Mouse (Mus musculus): ENCODE measurements at regions not wholly inside any gene's neighbourhood (a gene's known extent, or its start where the extent isn't known, plus 50 kb on each side); places are given as distances from the start of the nearest gene placed in this dataset.

DNA sequence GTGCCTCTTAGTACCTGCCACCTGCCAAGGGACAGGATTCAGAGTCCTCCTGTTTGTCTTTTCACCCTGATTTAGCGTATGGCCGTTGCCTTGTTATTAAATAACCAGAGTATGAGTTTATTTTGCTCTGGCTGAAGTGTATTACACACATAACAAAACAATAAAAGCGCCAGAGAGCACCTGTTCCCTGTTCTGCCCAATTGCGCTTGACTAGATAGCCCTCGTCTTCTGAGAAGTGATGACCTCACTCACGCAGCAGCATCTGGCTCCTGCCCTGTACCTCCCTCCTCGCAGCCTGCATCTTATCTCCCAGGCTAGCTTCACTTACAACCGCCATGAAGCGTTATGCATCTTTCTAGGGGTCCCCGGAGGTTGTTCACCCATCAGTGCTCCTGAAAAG, 346.5 kb downstream of the Wdr11 start:
- Histone ChIP-seq H3K36me3 (ENCODE audit: control insufficient read depth, insufficient read depth, low read length) (no peaks in the 10 kb centered on the region), H3K4me2 (ENCODE audit: low read depth, low read length) (no peak overlapping the region), H3K4me3 (replicated peaks; ENCODE audit: low read length) (no peak overlapping the region), H3K27ac (ENCODE audit: low read length) (no peak overlapping the region), H3K27me3 (ENCODE audit: control insufficient read depth, insufficient read depth, low read length) (no peaks in the 10 kb centered on the region), H3K4me1 (ENCODE audit: control insufficient read depth, insufficient read depth, low read length) (0 out of 2 replicates have a peak, but pooled peaks cover 3% of the 10 kb centered on the region), H3K9ac (ENCODE audit: low read length) (no peak overlapping the region), H3K9me3 (replicated peaks; ENCODE audit: control insufficient read depth, low read length) (no peaks in the 10 kb centered on the region)
- no peak for ATAC-seq (ENCODE audit: insufficient read depth, low FRiP score)
- 75% methylated on average over 10 of the region's 10 CpGs for WGBS

GRCm38 (mm10) chr7:129939266-129939665, 347.6 kb downstream of the Wdr11 start:
- no peak for ATAC-seq (ENCODE audit: insufficient read depth, low FRiP score)
- Histone ChIP-seq H3K4me2 (ENCODE audit: low read depth, low read length) (no peak overlapping the region), H3K4me1 (ENCODE audit: control insufficient read depth, insufficient read depth, low read length) (0 out of 2 replicates have a peak, but pooled peaks cover 3% of the 10 kb centered on the region), H3K36me3 (ENCODE audit: control insufficient read depth, insufficient read depth, low read length) (no peaks in the 10 kb centered on the region), H3K9me3 (replicated peaks; ENCODE audit: control insufficient read depth, low read length) (no peaks in the 10 kb centered on the region), H3K4me3 (replicated peaks; ENCODE audit: low read length) (no peak overlapping the region), H3K9ac (ENCODE audit: low read length) (no peak overlapping the region), H3K27me3 (ENCODE audit: control insufficient read depth, insufficient read depth, low read length) (no peaks in the 10 kb centered on the region), H3K27ac (ENCODE audit: low read length) (no peak overlapping the region)
- 88% methylated on average over 5 of the region's 5 CpGs for WGBS

DNA sequence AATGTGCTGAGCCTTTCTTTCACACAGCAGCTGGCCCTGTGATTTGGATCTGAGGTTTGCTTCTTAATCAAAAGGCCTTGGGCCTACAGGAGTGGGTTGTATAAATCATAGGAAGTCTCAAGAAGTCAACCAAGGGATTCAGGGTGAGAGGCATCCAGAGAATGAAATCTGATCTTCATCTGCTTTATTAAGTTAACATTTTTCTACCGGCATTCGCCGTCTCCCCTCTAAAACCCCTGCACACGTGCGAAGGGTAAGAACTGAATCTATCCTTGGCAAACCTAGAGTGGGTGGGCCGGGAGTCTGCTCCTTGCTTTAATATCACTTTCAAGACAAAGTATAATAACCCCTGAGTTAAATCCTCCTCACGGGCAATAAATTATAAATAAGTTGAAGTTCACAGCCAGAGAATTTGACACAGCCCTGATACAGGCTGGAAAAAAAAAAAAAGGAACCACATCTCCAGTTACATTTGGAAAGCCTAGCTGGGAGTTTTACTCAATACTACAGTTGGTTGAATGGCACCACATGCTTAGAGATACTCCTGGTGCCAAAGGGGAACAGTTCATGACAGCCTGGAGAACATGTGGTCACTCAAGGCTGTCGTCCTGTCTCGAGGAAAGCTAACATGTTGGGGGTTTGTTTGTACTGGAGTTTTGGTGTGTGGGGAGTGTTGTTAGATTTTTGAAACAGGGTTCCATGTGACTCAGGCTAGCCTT, 349.8 kb downstream of the Wdr11 start:
- Histone ChIP-seq H3K4me3 (replicated peaks; ENCODE audit: low read length) (no peak overlapping the region), H3K4me1 (ENCODE audit: control insufficient read depth, insufficient read depth, low read length) (0 out of 2 replicates have a peak, but pooled peaks cover 3% of the 10 kb centered on the region), H3K9ac (ENCODE audit: low read length) (no peak overlapping the region), H3K36me3 (ENCODE audit: control insufficient read depth, insufficient read depth, low read length) (no peaks in the 10 kb centered on the region), H3K27ac (ENCODE audit: low read length) (no peak overlapping the region), H3K27me3 (ENCODE audit: control insufficient read depth, insufficient read depth, low read length) (no peaks in the 10 kb centered on the region), H3K4me2 (ENCODE audit: low read depth, low read length) (no peak overlapping the region), H3K9me3 (replicated peaks; ENCODE audit: control insufficient read depth, low read length) (no peaks in the 10 kb centered on the region)
- 41% methylated on average over 9 of the region's 9 CpGs for WGBS
- ATAC-seq (ENCODE audit: insufficient read depth, low FRiP score): no peak

DNA sequence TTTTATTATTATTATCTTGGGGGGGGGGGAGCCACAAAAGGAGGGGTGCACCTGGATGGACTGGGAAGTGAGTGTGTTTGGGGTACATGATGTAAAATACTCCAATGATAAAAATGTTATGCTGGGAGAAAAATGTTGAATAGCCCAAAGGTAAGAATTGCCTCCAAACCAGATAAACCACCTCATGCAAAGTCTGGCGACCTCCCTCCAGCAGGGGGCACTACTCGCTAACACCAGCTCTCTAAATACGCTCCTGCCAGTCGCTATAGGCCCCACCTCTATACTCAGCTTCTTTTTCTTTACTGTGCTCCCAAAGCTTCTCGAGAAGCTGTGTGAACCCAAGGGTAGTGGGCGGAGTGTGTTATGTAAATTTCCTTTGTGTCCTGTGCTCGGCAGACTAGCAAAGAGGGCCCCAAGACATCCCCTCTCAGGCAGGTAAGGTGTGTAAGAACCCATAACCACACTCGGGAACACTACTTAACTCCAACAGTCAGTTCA, 357.0 kb downstream of the Wdr11 start:
- H3K27ac ChIP-seq (ENCODE audit: low read length): no peak overlapping the region
- no peak overlapping the region for H3K9ac ChIP-seq (ENCODE audit: low read length)
- H3K4me2 ChIP-seq (ENCODE audit: low read depth, low read length): no peak overlapping the region
- H3K4me3 ChIP-seq (replicated peaks; ENCODE audit: low read length): no peak overlapping the region
- H3K36me3 ChIP-seq (ENCODE audit: control insufficient read depth, insufficient read depth, low read length): no peaks in the 10 kb centered on the region
- no peaks in the 10 kb centered on the region for H3K9me3 ChIP-seq (replicated peaks; ENCODE audit: control insufficient read depth, low read length)
- no peaks in the 10 kb centered on the region for H3K4me1 ChIP-seq (ENCODE audit: control insufficient read depth, insufficient read depth, low read length)
- ATAC-seq (ENCODE audit: insufficient read depth, low FRiP score): no peak
- H3K27me3 ChIP-seq (ENCODE audit: control insufficient read depth, insufficient read depth, low read length): no peaks in the 10 kb centered on the region
- WGBS: 69% methylated on average over 8 of the region's 8 CpGs

DNA sequence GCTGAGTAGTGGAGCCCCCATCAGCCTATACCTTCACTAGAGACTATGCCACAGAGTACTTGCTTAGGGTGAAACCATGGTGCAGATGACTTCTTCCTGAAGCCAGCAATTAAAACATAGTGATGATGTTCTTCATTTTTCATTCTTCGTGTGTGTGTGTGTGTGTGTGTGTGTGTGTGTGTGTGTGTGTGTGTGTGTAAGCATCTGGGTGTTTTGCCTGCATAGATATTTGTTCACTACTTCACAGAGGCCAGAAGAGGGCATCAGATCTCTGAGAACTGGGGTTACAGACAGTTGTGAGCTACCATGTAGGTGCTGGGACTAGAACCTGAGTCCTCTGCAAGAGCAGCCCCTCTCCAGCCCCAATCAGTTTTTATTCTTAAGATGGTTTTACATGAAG, 358.8 kb downstream of the Wdr11 start:
- 86% methylated on average over 1 of the region's 1 CpGs for WGBS
- Histone ChIP-seq H3K4me3 (replicated peaks; ENCODE audit: low read length) (no peak overlapping the region), H3K4me1 (ENCODE audit: control insufficient read depth, insufficient read depth, low read length) (no peaks in the 10 kb centered on the region), H3K36me3 (ENCODE audit: control insufficient read depth, insufficient read depth, low read length) (no peaks in the 10 kb centered on the region), H3K27ac (ENCODE audit: low read length) (no peak overlapping the region), H3K27me3 (ENCODE audit: control insufficient read depth, insufficient read depth, low read length) (no peaks in the 10 kb centered on the region), H3K4me2 (ENCODE audit: low read depth, low read length) (no peak overlapping the region), H3K9me3 (replicated peaks; ENCODE audit: control insufficient read depth, low read length) (no peaks in the 10 kb centered on the region), H3K9ac (ENCODE audit: low read length) (no peak overlapping the region)
- no peak for ATAC-seq (ENCODE audit: insufficient read depth, low FRiP score)

DNA sequence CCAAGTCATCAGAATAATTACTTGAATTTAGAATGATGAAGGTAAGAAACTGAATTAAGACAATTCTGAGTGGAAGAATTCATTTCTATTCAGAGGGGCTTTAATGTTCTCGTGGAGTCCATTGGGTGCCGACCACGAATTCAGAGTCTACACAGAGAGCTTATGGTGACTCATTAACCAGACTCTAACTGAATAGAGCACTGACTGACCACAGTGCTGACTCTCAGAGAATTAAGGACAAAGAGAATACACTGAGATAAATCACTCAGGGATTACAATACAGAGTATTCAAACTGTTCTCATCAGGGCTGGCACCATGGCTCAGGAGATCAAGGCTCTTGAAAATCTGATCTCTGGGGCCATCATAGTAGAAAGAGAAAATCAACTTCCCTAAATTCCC, 366.7 kb downstream of the Wdr11 start:
- Histone ChIP-seq H3K9ac (ENCODE audit: low read length) (no peak overlapping the region), H3K36me3 (ENCODE audit: control insufficient read depth, insufficient read depth, low read length) (no peaks in the 10 kb centered on the region), H3K4me3 (replicated peaks; ENCODE audit: low read length) (no peak overlapping the region), H3K4me1 (ENCODE audit: control insufficient read depth, insufficient read depth, low read length) (peaks cover 3% of the 10 kb centered on the region; the same call in 1 of the 2 replicates), H3K27ac (ENCODE audit: low read length) (no peak overlapping the region), H3K9me3 (replicated peaks; ENCODE audit: control insufficient read depth, low read length) (no peaks in the 10 kb centered on the region), H3K27me3 (ENCODE audit: control insufficient read depth, insufficient read depth, low read length) (no peaks in the 10 kb centered on the region), H3K4me2 (ENCODE audit: low read depth, low read length) (no peak overlapping the region)
- 57% methylated on average over 3 of the region's 3 CpGs for WGBS
- ATAC-seq (ENCODE audit: insufficient read depth, low FRiP score): no peak

- ATAC-seq (ENCODE audit: insufficient read depth, low FRiP score): no peak
- H3K4me1 ChIP-seq (ENCODE audit: control insufficient read depth, insufficient read depth, low read length): peaks cover 18% of the 10 kb centered on the region; the same call in 1 of the 2 replicates
- no peak overlapping the region for H3K9ac ChIP-seq (ENCODE audit: low read length)
- peak overlapping the region; percentile 26; the same call in 1 of the 2 replicates for H3K27ac ChIP-seq (ENCODE audit: low read length)
- WGBS: 30% methylated on average over 12 of the region's 12 CpGs
- no peak overlapping the region for H3K4me3 ChIP-seq (replicated peaks; ENCODE audit: low read length)
- no peaks in the 10 kb centered on the region for H3K27me3 ChIP-seq (ENCODE audit: control insufficient read depth, insufficient read depth, low read length)
- H3K4me2 ChIP-seq (ENCODE audit: low read depth, low read length): peak overlapping the region; percentile 0; the same call in 1 of the 2 replicates
- no peaks in the 10 kb centered on the region for H3K9me3 ChIP-seq (replicated peaks; ENCODE audit: control insufficient read depth, low read length)
- H3K36me3 ChIP-seq (ENCODE audit: control insufficient read depth, insufficient read depth, low read length): no peaks in the 10 kb centered on the region
Measured at GRCm38 (mm10) chr7:129962575-129962974, 370.9 kb downstream of the Wdr11 start.

- Histone ChIP-seq H3K27me3 (ENCODE audit: control insufficient read depth, insufficient read depth, low read length) (no peaks in the 10 kb centered on the region), H3K4me1 (ENCODE audit: control insufficient read depth, insufficient read depth, low read length) (peaks cover 18% of the 10 kb centered on the region; the same call in 1 of the 2 replicates), H3K4me3 (replicated peaks; ENCODE audit: low read length) (no peak overlapping the region), H3K9ac (ENCODE audit: low read length) (no peak overlapping the region), H3K4me2 (ENCODE audit: low read depth, low read length) (no peak overlapping the region), H3K9me3 (replicated peaks; ENCODE audit: control insufficient read depth, low read length) (no peaks in the 10 kb centered on the region), H3K27ac (ENCODE audit: low read length) (peak overlapping the region; percentile 28), H3K36me3 (ENCODE audit: control insufficient read depth, insufficient read depth, low read length) (no peaks in the 10 kb centered on the region)
- no peak; the same call in 1 of the 2 replicates for ATAC-seq (ENCODE audit: insufficient read depth, low FRiP score)
- 23% methylated on average over 8 of the region's 8 CpGs for WGBS
Measured at GRCm38 (mm10) chr7:129964192-129964591, 372.5 kb downstream of the Wdr11 start.

GRCm38 (mm10) chr7:129965281-129966051, 373.8 kb downstream of the Wdr11 start:
- no peak overlapping the region for H3K27ac ChIP-seq (ENCODE audit: low read length)

More at GRCm38 (mm10) chr7:129965281-129966051, 373.8 kb downstream of the Wdr11 start:
- H3K4me2 ChIP-seq (ENCODE audit: low read depth, low read length): no peak overlapping the region
- H3K9me3 ChIP-seq (replicated peaks; ENCODE audit: control insufficient read depth, low read length): no peaks in the 10 kb centered on the region
- H3K4me3 ChIP-seq (replicated peaks; ENCODE audit: low read length): no peak overlapping the region
- no peaks in the 10 kb centered on the region for H3K36me3 ChIP-seq (ENCODE audit: control insufficient read depth, insufficient read depth, low read length)
- H3K27me3 ChIP-seq (ENCODE audit: control insufficient read depth, insufficient read depth, low read length): no peaks in the 10 kb centered on the region
- peak; percentile 37; the same call in 1 of the 2 replicates for ATAC-seq (ENCODE audit: insufficient read depth, low FRiP score)
- peaks cover 18% of the 10 kb centered on the region; the same call in 1 of the 2 replicates for H3K4me1 ChIP-seq (ENCODE audit: control insufficient read depth, insufficient read depth, low read length)
- no peak overlapping the region for H3K9ac ChIP-seq (ENCODE audit: low read length)
- WGBS: 62% methylated on average over 9 of the region's 9 CpGs
